Mouse (Mus musculus) intestine, embryonic 16.5 days (tissue): ENCODE data around the gene Coch. TPM values are rescaled to one million over a fixed set of nuclear protein-coding genes. Genes with fewer than 3 reads are reported as not detected.
"Not testable (repeated sequence)": the region's sequence is repeated elsewhere in the genome, so short reads cannot be mapped to it uniquely, and the experiment has no call there.

ENCODE experiments used
- ATAC-seq: fragments of 200-750 bp; cut with Nextera tagmentation; 2 replicates; pipeline ENCODE4 v1.8.0; 2017; ENCODE audit warnings: moderate TSS enrichment, moderate library complexity
- H3K27ac ChIP-seq: fragments of 300-500 bp; sonication (generic); 2 replicates; pipeline ENCODE4 v1.5.1; 2014; ENCODE audit warnings: mild to moderate bottlenecking, low read length
- H3K27me3 ChIP-seq: fragments of 300-500 bp; sonication (generic); replicated peaks from 2 replicates; pipeline ENCODE4 v1.6.1; 2014; ENCODE audit warnings: low read length, control low read depth, mixed read lengths; ENCODE audit not compliant: control insufficient read depth, insufficient read depth
- H3K36me3 ChIP-seq: fragments of 300-500 bp; sonication (generic); 2 replicates; pipeline ENCODE4 v1.6.1; 2014; ENCODE audit warnings: low read length, control low read depth; ENCODE audit not compliant: control insufficient read depth, insufficient read depth
- H3K4me1 ChIP-seq: fragments of 300-500 bp; sonication (generic); 2 replicates; pipeline ENCODE4 v1.6.1; 2014; ENCODE audit warnings: low read length, control low read depth, mixed read lengths; ENCODE audit not compliant: control insufficient read depth, insufficient read depth
- H3K4me2 ChIP-seq: fragments of 300-500 bp; sonication (generic); 2 replicates; pipeline ENCODE4 v1.6.1; 2014; ENCODE audit warnings: low read depth, low read length, control low read depth
- H3K4me3 ChIP-seq: fragments of 300-500 bp; sonication (generic); 2 replicates; pipeline ENCODE4 v1.5.1; 2014; ENCODE audit warnings: mild to moderate bottlenecking, low read length
- H3K9ac ChIP-seq: fragments of 300-500 bp; sonication (generic); 2 replicates; pipeline ENCODE4 v1.6.1; 2014; ENCODE audit warnings: low read depth, low read length
- H3K9me3 ChIP-seq: fragments of 300-500 bp; sonication (generic); 2 replicates; pipeline ENCODE4 v1.6.1; 2016; ENCODE audit warnings: low read length, control low read depth; ENCODE audit not compliant: control insufficient read depth
- WGBS: fragments of 180-500 bp; shearing (Covaris S2); extraction: QIAGEN DNeasy Blood & Tissue Kit; methylation state at CpG from one replicate; pipeline ENCODE4 v1.1.7; 2014; 5-methylcytosine and 5-hydroxymethylcytosine counted together
- polyA plus RNA-seq: library from polyadenylated mRNA; unstranded; fragments of >200 nt; fragmentation: Nextera tagmentation; extraction: Ambion mirVana; gene quantifications from 2 replicates; pipeline ENCODE4 v1.2.1, GENCODE M21; 2015

Gene Coch
- polyA plus RNA-seq, 1 experiment from 2014 or later: 0.79 TPM

- H3K27ac ChIP-seq: no peak overlapping the region
- peaks cover 3% of the 10 kb centered on the region; the same call in 1 of the 2 replicates for H3K36me3 ChIP-seq
- no peak overlapping the region for H3K9ac ChIP-seq
- H3K4me2 ChIP-seq: no peak overlapping the region
- no peak overlapping the region for H3K4me3 ChIP-seq
- H3K4me1 ChIP-seq: no peaks in the 10 kb centered on the region
- no peak for ATAC-seq
- no peaks in the 10 kb centered on the region for H3K27me3 ChIP-seq
- H3K9me3 ChIP-seq: no peaks in the 10 kb centered on the region
Measured at GRCm38 (mm10) chr12:51623366-51623694, 30.2 kb downstream of the Coch start.

- Histone ChIP-seq H3K36me3 (no peaks in the 10 kb centered on the region), H3K27ac (no peak overlapping the region), H3K9me3 (no peaks in the 10 kb centered on the region), H3K9ac (no peak overlapping the region), H3K4me2 (no peak overlapping the region), H3K4me1 (no peaks in the 10 kb centered on the region), H3K4me3 (no peak overlapping the region), H3K27me3 (no peaks in the 10 kb centered on the region)
- no peak for ATAC-seq
- 73% methylated on average over 4 of the region's 4 CpGs for WGBS
Measured at GRCm38 (mm10) chr12:51633481-51633880, 40.3 kb downstream of the Coch start.

DNA sequence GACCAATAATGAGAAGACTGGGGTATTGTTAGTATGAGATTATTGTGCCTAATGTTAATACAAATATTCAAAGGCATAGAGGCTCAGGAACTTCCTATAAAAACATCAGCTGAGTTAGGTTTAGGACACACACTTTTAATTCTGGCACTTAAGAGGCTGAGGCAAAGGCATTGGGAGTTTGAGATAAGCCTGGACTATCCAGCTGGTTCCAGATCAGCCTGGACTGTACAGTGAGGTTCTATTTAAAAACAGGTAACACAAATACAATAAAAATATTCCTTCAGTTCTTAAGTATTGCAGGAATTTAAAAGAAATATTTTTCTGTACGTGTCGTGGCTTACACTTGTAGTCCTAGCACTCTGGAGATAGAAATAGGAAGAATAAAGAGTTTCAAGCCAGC is 43.1 kb downstream of the Coch start:
- ATAC-seq: no peak
- 86% methylated on average over 2 of the region's 2 CpGs for WGBS
- Histone ChIP-seq H3K27ac (no peak overlapping the region), H3K4me1 (no peaks in the 10 kb centered on the region), H3K27me3 (no peaks in the 10 kb centered on the region), H3K9me3 (no peaks in the 10 kb centered on the region), H3K36me3 (no peaks in the 10 kb centered on the region), H3K4me3 (no peak overlapping the region), H3K9ac (no peak overlapping the region), H3K4me2 (no peak overlapping the region)

DNA sequence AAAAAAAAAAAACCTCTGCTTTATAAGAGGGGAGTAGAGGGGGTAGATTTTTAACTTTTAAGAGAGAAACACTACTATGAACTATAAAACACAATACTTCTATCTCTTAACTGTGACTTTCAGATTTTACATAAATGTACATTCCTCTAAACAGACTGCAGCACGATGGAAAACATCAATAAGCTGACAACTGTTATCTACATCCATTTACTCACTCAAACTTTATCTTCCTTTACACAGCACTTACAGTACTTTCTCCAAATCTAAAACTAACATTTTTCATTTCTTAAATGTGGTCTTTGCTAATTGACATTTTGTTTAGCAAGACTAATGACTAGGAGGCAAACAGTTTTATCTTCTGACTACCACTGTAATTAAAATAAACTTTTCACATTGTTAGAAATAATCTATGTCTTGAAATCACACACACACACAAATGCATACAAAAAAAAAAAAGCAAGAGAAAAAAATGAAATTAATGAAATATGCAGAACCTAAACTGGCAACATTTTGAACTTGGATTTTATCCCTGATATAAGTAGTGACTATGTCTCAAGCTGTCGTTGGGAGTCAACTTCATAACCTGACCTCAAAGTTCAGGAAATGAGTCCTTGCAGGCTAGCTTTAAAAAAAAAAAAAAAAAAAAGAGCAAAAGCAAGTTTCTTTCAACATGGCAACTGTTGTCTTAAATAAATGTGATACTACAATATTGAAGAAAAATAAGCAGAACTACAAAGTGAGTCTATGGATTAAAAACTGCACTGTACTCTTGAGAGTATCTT is 43.7 kb downstream of the Coch start:
- H3K36me3 ChIP-seq: no peaks in the 10 kb centered on the region
- H3K9me3 ChIP-seq: no peaks in the 10 kb centered on the region
- 61% methylated on average over 2 of the region's 2 CpGs for WGBS
- no peak overlapping the region for H3K9ac ChIP-seq
- H3K4me2 ChIP-seq: no peak overlapping the region
- no peaks in the 10 kb centered on the region for H3K4me1 ChIP-seq
- H3K4me3 ChIP-seq: no peak overlapping the region
- no peaks in the 10 kb centered on the region for H3K27me3 ChIP-seq
- ATAC-seq: no peak
- H3K27ac ChIP-seq: no peak overlapping the region

DNA sequence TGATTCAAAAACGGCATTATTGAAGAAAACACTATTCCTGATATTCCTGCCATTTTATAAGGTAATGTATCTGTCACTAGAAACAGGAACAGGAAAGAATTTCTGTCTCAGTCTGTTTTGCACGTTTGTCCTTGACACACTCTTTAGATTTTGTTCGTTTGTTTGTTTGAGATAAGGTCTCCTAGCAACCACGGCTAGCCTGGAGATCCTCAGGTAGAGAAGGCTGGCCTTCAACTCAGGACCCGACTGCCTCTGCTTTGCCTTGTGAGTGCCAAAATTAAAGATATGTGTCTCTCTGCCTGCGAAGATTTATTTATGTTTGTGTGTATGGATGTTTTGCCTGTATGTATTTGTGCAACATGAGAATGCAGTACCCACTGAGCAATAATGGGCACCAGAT is 48.7 kb downstream of the Coch start:
- Histone ChIP-seq H3K4me3 (no peak overlapping the region), H3K4me1 (no peaks in the 10 kb centered on the region), H3K9me3 (no peaks in the 10 kb centered on the region), H3K9ac (no peak overlapping the region), H3K27me3 (no peaks in the 10 kb centered on the region), H3K36me3 (peaks cover under 1% of the 10 kb centered on the region; the same call in 1 of the 2 replicates), H3K4me2 (no peak overlapping the region), H3K27ac (0 out of 2 replicates have a peak overlapping the region, but pooled peaks have one; percentile 1)
- WGBS: 33% methylated on average over 6 of the region's 6 CpGs
- peak; percentile 86 for ATAC-seq

DNA sequence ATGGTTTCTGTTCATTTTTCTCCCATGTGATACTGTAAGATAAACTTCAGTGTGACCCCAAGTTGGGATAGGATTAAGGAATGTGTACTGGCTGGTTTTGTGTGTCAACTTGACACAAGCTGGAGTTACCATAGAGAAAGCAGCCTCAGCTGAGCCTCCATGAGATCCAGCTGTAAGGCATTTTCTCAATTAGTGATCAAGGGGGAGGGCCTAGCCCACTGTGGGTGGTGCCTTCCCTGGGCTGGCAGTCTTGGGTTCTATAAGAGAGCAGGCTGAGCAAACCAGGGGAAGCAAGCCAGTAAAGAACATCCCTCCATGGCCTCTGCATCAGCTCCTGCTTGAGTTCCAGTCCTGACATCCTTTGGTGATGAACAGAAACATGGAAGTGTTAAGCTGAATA is 56.3 kb downstream of the Coch start:
- H3K27me3 ChIP-seq, H3K9ac ChIP-seq, H3K4me3 ChIP-seq, H3K4me2 ChIP-seq, H3K36me3 ChIP-seq, H3K4me1 ChIP-seq, H3K9me3 ChIP-seq, H3K27ac ChIP-seq, ATAC-seq: not testable (repeated sequence)

Other genes starting within 250 kb of the Coch start
- 16.6 and 19.3 TPM in 2 replicates for gene G2e3, start 245.3 kb upstream of the Coch start, polyA plus RNA-seq
- 75.8 and 76.0 TPM in 2 replicates for gene Scfd1, start 215.8 kb upstream of the Coch start, polyA plus RNA-seq
- gene Ap4s1, start 97.7 kb downstream of the Coch start, polyA plus RNA-seq: 20.7 and 21.1 TPM in 2 replicates
- gene Strn3, start 98.6 kb downstream of the Coch start, polyA plus RNA-seq: 14.5 and 25.2 TPM in 2 replicates
- gene Hectd1, start 236.2 kb downstream of the Coch start, polyA plus RNA-seq: 25.6 and 26.8 TPM in 2 replicates